Mouse (Mus musculus) hematopoietic stem cell, adult 5-6 weeks (primary cell): ENCODE data around the gene Rapgefl1. TPM values are rescaled to one million over a fixed set of nuclear protein-coding genes. Genes with fewer than 3 reads are reported as not detected.
A peak's percentile ranks its signal among the peaks of the same experiment; 100 is the strongest.

Experiments
- ATAC-seq, 2 experiments: fragments of 125-278 bp in 1 of 2; replicated peaks in 1 of 2; 2 replicates each; pipeline ENCODE4 v1.8.0; 2016 to 2017; ENCODE audit warnings: inconsistent platforms in 2 of 2, mild to moderate bottlenecking in 2 of 2, moderate number of reproducible peaks in 2 of 2, low read depth in 1 of 2, moderate TSS enrichment in 1 of 2; ENCODE audit not compliant: low FRiP score in 2 of 2, poor library complexity in 2 of 2, severe bottlenecking in 2 of 2, insufficient read depth in 1 of 2, low TSS enrichment in 1 of 2
- total RNA-seq: library from RNA; stranded (forward); fragments of 172-1452, 232-1000 nt; gene quantifications from 2 replicates; pipeline ENCODE4 v1.2.3, GENCODE M21; 2017

Gene Rapgefl1
- total RNA-seq, 1 experiment from 2014 or later, result 0.40 TPM

- no peak for ATAC-seq
Measured at GRCm38 (mm10) chr11:98846016-98846415, 9.4 kb downstream of the Rapgefl1 start.

- no peak for ATAC-seq
Measured at GRCm38 (mm10) chr11:98846865-98847604, 10.4 kb downstream of the Rapgefl1 start.

GRCm38 (mm10) chr11:98849196-98849894, 12.8 kb downstream of the Rapgefl1 start:
- ATAC-seq, result 0 out of 4 replicates have a peak, but pooled peaks of 1 of the 2 experiments have one; percentile 17

GRCm38 (mm10) chr11:98850100-98851093, 13.8 kb downstream of the Rapgefl1 start:
- no peak for ATAC-seq

- ATAC-seq, result no peak
Measured at GRCm38 (mm10) chr11:98854116-98854515, 17.5 kb downstream of the Rapgefl1 start.

- ATAC-seq, result no peak
Measured at GRCm38 (mm10) chr11:98854659-98855058, 18.1 kb downstream of the Rapgefl1 start.

GRCm38 (mm10) chr11:98858759-98859731, 22.5 kb downstream of the Rapgefl1 start:
- peak in 1 of 2 experiments; percentile 58; a peak in 2 of 4 replicates for ATAC-seq

GRCm38 (mm10) chr11:98863028-98863750, 26.6 kb downstream of the Rapgefl1 start, which contains the start of gene Wipf2:
TSS of gene Wipf2 (plus strand) at chr11:98863638.
- ATAC-seq, result peak; percentile 97 to 98

GRCm38 (mm10) chr11:98863751-98864429, 27.3 kb downstream of the Rapgefl1 start:
- ATAC-seq, result peak; percentile 38 to 42; a peak in 3 of 4 replicates

- ATAC-seq, result no peak
Measured at GRCm38 (mm10) chr11:98867293-98867692, 30.7 kb downstream of the Rapgefl1 start.

- ATAC-seq, result no peak
Measured at GRCm38 (mm10) chr11:98869906-98870305, 33.3 kb downstream of the Rapgefl1 start.

- no peak for ATAC-seq
Measured at GRCm38 (mm10) chr11:98870791-98871190, 34.2 kb downstream of the Rapgefl1 start.

GRCm38 (mm10) chr11:98871416-98871815, 34.8 kb downstream of the Rapgefl1 start:
- no peak for ATAC-seq

GRCm38 (mm10) chr11:98872040-98872439, 35.5 kb downstream of the Rapgefl1 start:
- no peak for ATAC-seq

- peak in 1 of 2 experiments; percentile 32; a peak in 1 of 4 replicates for ATAC-seq
Measured at GRCm38 (mm10) chr11:98873900-98874299, 37.3 kb downstream of the Rapgefl1 start.
